Mouse (Mus musculus) R1 (cell line): ENCODE data around the gene Slc6a3.

Source experiments
- DNase-seq: peaks from one replicate; pipeline ENCODE4 v3.0.0-alpha.2; 2018; ENCODE audit warnings: low read depth, low spot score

Slc6a3 gene

DNA sequence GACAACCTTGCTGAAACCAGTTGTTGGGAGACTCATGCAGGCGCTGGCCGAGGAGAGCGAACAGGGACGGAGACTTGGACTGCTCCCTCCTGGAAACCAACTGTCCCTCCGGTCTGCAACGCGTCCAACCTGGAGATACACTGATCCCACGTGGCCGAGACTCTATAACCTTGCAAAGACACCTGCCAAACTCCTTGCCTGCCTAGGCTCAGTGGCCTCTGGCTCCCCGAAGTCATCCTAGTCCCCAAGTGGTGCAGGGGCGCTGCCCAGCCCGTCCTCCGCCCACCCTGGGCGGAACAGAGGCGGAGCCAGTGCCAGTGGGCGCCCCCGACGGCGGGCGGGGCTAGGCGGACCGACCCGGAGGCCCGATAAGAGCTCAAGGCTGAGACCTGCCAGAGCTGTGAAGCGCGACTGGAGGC lies at the start of gene Slc6a3:
Gene Slc6a3, plus strand, starts transcription at position 345 of the 419 bp plus-strand sequence.
- DNase-seq, result peak; percentile 57

GRCm38 (mm10) chr13:73488105-73488504 lies 48.4 kb upstream of the Slc6a3 start:
- peak; percentile 25 for DNase-seq

DNA sequence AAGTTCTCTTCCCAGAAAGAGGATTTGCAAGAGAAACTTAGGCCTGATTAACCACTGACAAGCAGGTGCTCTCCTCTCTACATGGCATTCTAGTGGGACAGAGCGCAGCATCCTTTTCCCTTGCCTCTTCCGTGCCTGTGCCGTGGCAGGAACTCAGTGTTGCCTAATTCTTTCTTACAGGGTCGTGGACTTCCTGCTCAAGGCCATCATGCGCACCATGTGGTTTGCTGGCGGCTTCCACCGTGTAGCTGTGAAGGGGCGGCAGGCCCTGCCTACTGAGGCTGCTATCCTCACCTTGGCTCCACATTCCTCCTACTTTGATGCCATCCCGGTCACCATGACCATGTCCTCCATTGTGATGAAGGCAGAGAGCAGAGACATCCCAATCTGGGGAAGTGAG lies 47.8 kb upstream of the Slc6a3 start:
- DNase-seq, result no peak

DNA sequence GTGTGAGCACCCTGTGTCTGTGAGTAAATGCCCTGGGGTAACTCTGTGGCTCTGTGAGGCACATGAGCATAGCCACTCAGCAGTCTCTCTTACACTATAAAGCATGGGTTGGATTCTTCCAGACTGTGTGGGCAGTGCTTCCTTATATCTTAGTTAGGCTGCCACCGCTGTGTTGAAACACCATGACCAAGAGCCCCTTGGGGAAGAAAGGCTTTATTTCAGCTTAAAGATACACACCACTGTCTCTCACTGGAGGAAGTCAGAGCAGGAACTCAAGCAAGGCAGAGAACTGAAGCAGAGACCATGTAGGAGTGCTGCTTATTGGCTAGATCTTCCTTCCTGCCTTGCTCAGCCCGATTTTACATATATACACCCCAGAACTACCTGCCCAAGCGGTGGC lies 46.6 kb upstream of the Slc6a3 start:
- no peak for DNase-seq

- no peak for DNase-seq
Measured at GRCm38 (mm10) chr13:73490564-73491170, 45.9 kb upstream of the Slc6a3 start.

GRCm38 (mm10) chr13:73493183-73493582 lies 43.4 kb upstream of the Slc6a3 start:
- no peak for DNase-seq

GRCm38 (mm10) chr13:73494528-73494927 lies 42.0 kb upstream of the Slc6a3 start:
- DNase-seq, result peak; percentile 41

DNA sequence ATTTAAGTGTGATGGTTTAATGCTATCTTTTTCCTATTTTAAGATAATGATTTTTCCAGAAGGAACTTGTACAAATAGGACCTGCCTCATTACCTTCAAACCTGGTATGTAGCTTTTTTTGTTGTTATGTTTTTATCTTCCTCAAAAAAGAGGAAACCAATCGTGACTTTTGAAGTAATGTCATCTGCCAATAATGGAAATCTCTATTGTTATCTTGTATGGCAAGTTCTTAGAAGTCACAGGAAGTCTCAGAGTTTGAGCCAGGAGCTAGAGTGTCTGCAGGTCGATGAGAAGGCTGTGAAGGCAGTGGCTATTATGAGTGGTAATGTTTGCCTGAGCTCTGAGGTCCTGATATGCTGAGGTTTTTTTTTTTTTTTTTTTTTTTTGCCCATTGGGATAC lies 40.4 kb upstream of the Slc6a3 start:
- DNase-seq, result no peak

GRCm38 (mm10) chr13:73499893-73500604 lies 36.5 kb upstream of the Slc6a3 start:
- no peak for DNase-seq

- DNase-seq, result peak; percentile 46
Measured at GRCm38 (mm10) chr13:73502719-73503118, 33.8 kb upstream of the Slc6a3 start.

DNA sequence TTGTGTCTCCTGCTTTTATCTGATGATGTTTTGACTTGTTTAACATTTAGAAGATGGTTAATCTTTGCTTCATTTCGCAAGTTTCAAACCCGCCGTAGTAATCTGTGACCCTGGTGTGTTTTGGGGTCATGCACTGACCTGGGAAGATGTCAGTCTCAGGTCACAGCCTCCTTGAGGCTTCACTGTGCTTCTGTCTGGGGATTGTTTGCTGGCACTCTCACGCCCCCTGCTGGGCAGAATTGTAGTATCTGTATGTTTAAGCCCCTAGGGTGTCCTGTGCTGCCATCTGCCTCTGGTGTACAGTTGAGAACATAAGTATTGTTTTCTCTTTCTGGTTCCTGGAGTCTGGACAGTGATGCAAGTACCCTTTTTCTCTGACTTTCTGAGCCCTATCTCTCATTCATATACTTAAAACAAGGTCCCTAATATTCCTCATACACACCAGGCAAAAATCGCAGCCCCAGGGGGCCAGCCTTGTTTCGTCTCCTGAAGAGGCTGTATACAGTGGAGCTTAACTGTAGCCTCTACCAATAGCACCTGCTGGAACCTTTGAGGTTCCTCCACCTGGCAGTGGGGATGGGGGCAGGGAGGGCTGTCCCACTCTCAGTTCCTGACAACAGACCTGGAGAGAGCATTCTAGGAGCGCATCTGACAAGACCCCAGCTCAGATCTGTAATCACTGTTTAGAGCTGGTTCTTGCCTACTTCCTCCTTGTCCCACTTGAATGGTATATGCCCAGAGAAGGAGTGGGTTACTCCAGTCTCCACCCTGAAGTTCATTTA lies 30.7 kb upstream of the Slc6a3 start:
- peak; percentile 81 for DNase-seq

DNA sequence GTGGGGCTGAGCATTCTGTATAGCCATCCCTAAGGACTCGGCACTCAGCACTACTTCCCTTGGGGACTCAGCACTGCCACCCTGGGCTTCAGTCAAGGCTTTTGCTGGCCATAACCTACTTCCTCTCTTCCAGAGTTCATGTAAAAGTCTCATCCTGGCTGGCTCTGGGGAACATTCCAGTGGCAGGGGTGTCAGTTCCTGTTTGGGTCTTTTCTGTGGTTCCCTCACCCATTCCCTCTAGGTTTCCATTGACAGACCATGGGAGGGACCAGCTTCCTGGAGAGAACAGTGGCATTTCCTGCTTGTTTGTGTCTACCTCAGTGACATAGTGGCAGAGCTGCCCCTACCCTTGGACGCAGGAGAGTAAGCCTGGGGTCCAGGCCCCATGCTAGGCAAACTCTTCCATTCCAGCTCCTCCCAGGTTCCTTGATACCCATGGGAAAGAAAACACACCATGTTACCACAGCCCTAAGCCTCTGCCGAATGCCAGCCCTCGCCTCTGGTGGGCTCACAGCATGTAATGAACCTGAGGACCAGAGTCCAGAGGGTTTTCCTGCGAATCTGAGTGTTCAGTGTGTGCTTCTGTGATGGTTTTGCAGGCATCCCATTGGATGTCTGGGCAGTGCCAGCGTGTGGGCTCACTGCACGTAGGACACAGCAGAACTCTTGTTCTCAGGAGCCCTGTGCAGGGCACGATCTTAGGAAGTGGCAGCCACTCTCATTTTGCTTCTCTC lies 27.6 kb upstream of the Slc6a3 start:
- no peak for DNase-seq

GRCm38 (mm10) chr13:73509869-73510268 lies 26.7 kb upstream of the Slc6a3 start:
- no peak for DNase-seq

- peak; percentile 80 for DNase-seq
Measured at GRCm38 (mm10) chr13:73512776-73513673, 23.5 kb upstream of the Slc6a3 start.

- peak; percentile 49 for DNase-seq
Measured at GRCm38 (mm10) chr13:73516886-73517285, 19.7 kb upstream of the Slc6a3 start.

GRCm38 (mm10) chr13:73533716-73534115 lies 2.8 kb upstream of the Slc6a3 start:
- no peak for DNase-seq

DNA sequence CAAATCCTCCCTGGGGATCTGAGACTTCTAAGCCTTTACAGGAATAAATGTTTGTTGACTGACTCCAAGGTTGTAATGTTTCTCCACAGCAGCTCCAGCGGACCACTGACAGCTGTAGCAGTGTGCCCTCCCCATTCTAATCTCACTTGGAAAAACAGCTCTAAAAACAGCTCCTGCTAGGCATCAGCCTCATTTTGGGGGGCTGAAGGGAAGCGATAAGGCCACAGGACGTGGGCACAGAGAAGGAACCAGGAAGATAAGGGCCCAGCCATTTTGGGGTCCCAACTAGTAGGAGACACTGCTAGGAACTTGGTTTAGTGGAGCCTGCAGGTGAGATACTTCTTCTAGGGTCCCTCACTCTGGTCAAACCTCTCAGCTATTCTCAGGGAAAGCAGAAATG lies 1.3 kb upstream of the Slc6a3 start:
- no peak for DNase-seq

DNA sequence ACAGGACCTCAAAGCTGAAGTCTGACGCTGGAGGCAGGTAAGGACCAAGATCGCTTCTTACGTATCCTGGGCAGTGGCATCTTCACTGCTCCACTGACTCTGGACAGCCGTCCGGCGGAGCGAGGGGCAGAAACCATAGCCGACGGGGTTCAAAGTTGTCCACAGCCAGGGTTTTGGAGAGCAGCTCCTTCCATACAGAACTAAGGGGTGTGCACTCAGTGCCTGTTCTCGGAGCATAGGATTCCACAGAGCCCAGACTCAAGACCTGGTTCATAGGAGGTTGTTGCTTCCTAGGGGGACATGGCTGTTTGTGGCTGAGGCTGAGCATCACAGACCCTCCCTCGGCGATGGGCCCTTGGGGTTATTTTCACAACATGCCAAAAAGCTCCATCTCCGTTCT lies 277 bp downstream of the Slc6a3 start:
- DNase-seq, result no peak

- DNase-seq, result no peak
Measured at GRCm38 (mm10) chr13:73564201-73564600, 27.7 kb downstream of the Slc6a3 start.

DNA sequence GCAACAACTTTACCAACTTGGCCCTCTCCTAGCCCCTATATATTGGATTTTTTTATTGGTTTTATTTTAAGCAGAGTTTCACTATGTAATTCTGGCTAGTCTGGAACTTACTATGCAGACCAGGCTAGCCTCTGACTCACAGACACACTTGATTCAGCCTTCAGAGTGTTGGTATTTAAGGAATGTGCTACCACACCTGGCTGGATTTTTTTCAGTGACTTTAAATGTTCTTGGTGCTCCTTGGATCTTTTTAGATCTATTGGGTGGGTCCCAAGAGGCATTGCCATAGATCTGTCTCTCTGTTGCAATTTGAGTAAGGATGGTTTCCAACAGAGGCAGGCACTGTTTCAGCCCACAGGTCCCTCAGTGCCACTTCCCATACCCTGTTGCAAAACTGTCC lies 38.5 kb downstream of the Slc6a3 start:
- peak; percentile 54 for DNase-seq

DNA sequence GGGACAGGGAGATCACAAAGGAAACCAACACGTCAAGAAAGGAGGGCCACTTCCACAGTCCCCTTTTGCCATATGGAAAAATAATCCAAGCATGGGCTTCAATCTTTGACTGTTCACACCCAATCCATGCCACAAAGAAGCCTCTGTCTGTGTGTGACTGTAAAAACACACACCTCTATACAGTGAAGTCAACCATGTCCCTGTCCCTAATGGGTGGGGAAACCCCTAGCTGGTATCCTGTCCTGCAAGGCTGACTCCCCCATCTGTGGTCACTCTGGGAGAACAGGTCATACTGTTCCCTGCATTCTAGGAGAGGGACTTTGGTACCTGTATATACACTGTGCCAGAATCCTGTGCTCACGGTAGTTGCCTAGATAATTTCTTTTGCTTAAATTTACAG lies 40.7 kb downstream of the Slc6a3 start:
- DNase-seq, result no peak
